Mouse (Mus musculus): Measurements from ENCODE around the gene Gga3. TPM values are rescaled to one million over a fixed set of nuclear protein-coding genes. Genes with fewer than 3 reads are reported as not detected.

Gga3 gene
- total and polyA plus RNA-seq, 3 experiments: 7.7 to 39.8 (median 18.7) TPM

- TF ChIP-seq ZKSCAN1 (IDR thresholded peaks at IDR 0.05; ENCODE audit: borderline replicate concordance, low read depth, low read length) (no peak; the same call in 1 of the 2 replicates), ZC3H11A (IDR thresholded peaks at IDR 0.05; ENCODE audit: low read depth, low read length) (no peak)
Observed at GRCm38 (mm10) chr11:115630532-115631504, 27.0 kb upstream of the Gga3 start (continued).

DNA sequence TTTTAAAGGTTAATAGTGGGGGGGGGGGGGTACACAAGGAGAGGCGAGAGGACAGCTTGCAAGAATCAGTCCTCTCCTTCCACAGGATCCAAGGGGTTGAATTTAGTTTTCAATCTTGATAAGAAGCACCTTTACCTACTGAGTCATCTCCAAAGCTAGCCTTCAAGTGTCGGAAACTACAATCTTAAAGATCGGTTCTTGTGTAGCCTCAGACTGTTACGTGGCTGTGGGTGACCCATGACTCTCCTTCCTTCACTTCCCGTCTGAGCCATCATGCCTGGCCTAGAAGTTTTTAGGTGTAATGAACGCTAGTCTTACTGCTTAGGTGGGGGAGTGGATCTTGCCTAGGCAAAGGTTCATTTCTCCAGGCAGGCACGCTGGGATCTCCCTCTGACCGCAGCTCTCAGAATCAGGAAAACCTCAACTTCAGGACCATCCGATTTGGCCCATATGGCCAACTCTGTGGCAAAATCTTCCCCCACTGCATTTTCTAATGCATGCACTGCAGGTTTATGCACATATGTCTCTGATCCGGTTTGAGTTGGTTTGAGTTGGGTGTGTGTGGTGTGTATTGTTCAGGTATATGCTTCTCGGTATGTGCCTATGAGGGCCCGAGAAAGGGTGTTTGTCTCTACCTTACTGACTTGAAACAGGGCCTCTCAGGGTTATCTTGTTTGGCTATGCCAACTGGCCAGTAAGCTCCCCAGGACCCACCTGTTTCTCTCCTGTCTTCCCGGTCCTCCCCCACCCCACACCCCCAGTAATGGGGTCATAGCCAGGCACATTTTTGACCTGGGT, 26.1 kb upstream of the Gga3 start:
- in situ Hi-C loops (cut with MboI; ENCODE audit: low pct_ligation_motif_present, low pct_unique_long_range_greater_than_20kb, low sequenced_read_pairs): loop anchor here (25.0 kb wide), 1 partner anchor 782 kb away; the partner anchor contains the start of gene Rnf157
- dilution Hi-C loops (cut with MboI; ENCODE audit: extremely low pct_ligation_motif_present, extremely low pct_unique_long_range_greater_than_20kb, low sequenced_read_pairs): no loop called here

More for the DNA sequence above, 26.1 kb upstream of the Gga3 start:
- Histone ChIP-seq H3K4me2 (ENCODE audit: insufficient read depth, low read depth, poor library complexity, severe bottlenecking) (no peak overlapping the region; the same call in 1 of the 2 replicates), H3K27me3 (replicated peaks) (no peaks in the 10 kb centered on the region), H3K9ac (ENCODE audit: insufficient read depth, low read depth) (peak overlapping the region; percentile 14), H3K79me2 (replicated peaks; ENCODE audit: control insufficient read depth, extremely low read depth, insufficient read depth, poor library complexity, severe bottlenecking) (peaks cover 30% of the 10 kb centered on the region), H3K27ac (ENCODE audit: insufficient read depth, low read depth) (peak overlapping the region; percentile 95), H3K4me3 (replicated peaks in 1 of 3; ENCODE audit: low read depth in 2 of 3, low read length in 2 of 3, poor library complexity in 1 of 3) (no peak overlapping the region), H3K36me3 (replicated peaks in 1 of 2; ENCODE audit: control insufficient read depth in 1 of 2, insufficient read depth in 1 of 2, low read length in 1 of 2) (peaks cover 3 to 13% of the 10 kb centered on the region in 2 experiments), H3K9me3 (replicated peaks; ENCODE audit: low read length) (no peaks in the 10 kb centered on the region), H3K4me1 (ENCODE audit: control insufficient read depth in 1 of 2, insufficient read depth in 2 of 2) (peaks cover 31 to 54% of the 10 kb centered on the region in 2 experiments)
- TF ChIP-seq CTCF (conservative IDR thresholded peaks at IDR 0.05 in 1 of 2, IDR thresholded peaks at IDR 0.05 in 1 of 2; ENCODE audit: low read depth in 2 of 2, low read length in 2 of 2): no peak
- TF ChIP-seq ELF1 (IDR thresholded peaks at IDR 0.05; ENCODE audit: low read depth, low read length): no peak
- no peak for TF ChIP-seq NELFE (IDR thresholded peaks at IDR 0.05; ENCODE audit: low read depth, low read length)
- TF ChIP-seq RCOR1 (conservative IDR thresholded peaks at IDR 0.05; ENCODE audit: low read depth, low read length): no peak
- TF ChIP-seq POLR2AphosphoS2 (IDR thresholded peaks at IDR 0.05; ENCODE audit: low read depth, low read length): no peak; the same call in 1 of the 2 replicates
- TF ChIP-seq JUN (IDR thresholded peaks at IDR 0.05; ENCODE audit: insufficient read depth, low read depth, low read length): peak; percentile 31; the same call in 1 of the 2 replicates
- no peak for TF ChIP-seq CHD2 (IDR thresholded peaks at IDR 0.05; ENCODE audit: low read length)
- TF ChIP-seq ZMIZ1 (IDR thresholded peaks at IDR 0.05; ENCODE audit: low read depth, low read length): no peak
- TF ChIP-seq POLR2A (IDR thresholded peaks at IDR 0.05; ENCODE audit: low read depth, low read length): peak; percentile 13; the same call in 1 of the 2 replicates
- TF ChIP-seq TBP (conservative IDR thresholded peaks at IDR 0.05; ENCODE audit: low read depth, low read length): no peak
- TF ChIP-seq ZKSCAN1 (IDR thresholded peaks at IDR 0.05; ENCODE audit: borderline replicate concordance, low read depth, low read length): no peak
- no peak for TF ChIP-seq ZC3H11A (IDR thresholded peaks at IDR 0.05; ENCODE audit: low read depth, low read length)
- no peak for TF ChIP-seq SMC3 (IDR thresholded peaks at IDR 0.05; ENCODE audit: low read depth, low read length)
- peak; percentile 11; the same call in 1 of the 2 replicates for TF ChIP-seq EP300 (IDR thresholded peaks at IDR 0.05; ENCODE audit: low read length)
- TF ChIP-seq ETS1 (conservative IDR thresholded peaks at IDR 0.05; ENCODE audit: low read depth, low read length): 0 out of 2 replicates have a peak, but pooled peaks have one; percentile 12
- no peak for TF ChIP-seq E2F4 (IDR thresholded peaks at IDR 0.05; ENCODE audit: insufficient replicate concordance, low read depth, low read length)
- peak; percentile 34; the same call in 1 of the 2 replicates for TF ChIP-seq TCF12 (IDR thresholded peaks at IDR 0.05; ENCODE audit: low read depth, low read length)
- peak; percentile 39; the same call in 1 of the 2 replicates for TF ChIP-seq BHLHE40 (IDR thresholded peaks at IDR 0.05; ENCODE audit: low read depth, low read length)
- no peak for TF ChIP-seq RAD21 (IDR thresholded peaks at IDR 0.05; ENCODE audit: low read depth, low read length)
- peak; percentile 72; the same call in 1 of the 2 replicates for TF ChIP-seq IRF4 (IDR thresholded peaks at IDR 0.05; ENCODE audit: low read depth, low read length)
- no peak for TF ChIP-seq SIN3A (IDR thresholded peaks at IDR 0.05; ENCODE audit: low read length)
- no peak for TF ChIP-seq USF1 (IDR thresholded peaks at IDR 0.05; ENCODE audit: low read depth, low read length)
- TF ChIP-seq JUND (conservative IDR thresholded peaks at IDR 0.05; ENCODE audit: low read depth, low read length): peak; percentile 42
- peak; percentile 83 for DNase-seq (ENCODE audit: extremely low read depth)
